24 mouse cellular contexts compared by ENCODE assay signal in the genomic region with DNA sequence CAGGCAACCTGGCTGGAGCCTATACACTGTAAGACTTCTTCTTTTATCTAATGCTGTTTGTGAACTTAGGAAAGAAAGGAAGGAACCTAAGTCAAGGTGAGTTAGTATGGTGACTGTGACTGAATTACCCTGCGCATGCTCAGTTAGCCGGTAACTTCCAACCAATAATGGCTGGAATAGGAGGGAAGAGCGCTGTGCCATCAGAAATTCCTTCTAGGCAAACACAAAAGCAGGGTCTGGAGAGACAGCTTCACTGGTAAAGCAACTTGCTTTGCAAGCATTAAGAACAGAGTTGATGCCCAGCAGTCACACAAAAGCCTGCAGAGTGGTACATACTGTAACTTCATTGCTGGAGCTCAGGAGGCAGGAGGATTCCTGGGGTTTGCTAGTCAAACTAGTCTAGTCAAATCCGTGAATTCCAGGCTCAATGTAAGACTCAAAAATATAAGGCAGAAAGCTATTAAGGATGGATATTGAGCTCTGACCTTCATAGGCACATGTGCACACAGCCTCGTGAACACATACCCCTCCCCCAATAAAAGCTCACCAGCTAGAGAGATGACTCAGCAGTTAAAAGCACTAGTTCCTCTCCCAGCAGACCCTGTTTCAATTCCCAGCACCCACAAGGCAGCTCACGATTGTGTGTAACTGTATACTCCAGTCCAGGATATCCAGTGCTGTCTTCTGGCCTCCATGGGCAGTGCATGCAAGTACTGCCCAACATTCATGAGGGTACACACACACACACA.
"Had no signal": no experiment of that assay in that cellular context is flagged by ENCODE, and none has a peak within 500 bp of the region (broad histone marks: within the 10 kb centered on the region; RNA-seq: fewer than 3 reads in every experiment).

No protein-coding gene starts in this region.

- H3K4me3 ChIP-seq: gastrocnemius, adult 2 months; heart, adult 2 months; heart, embryonic 10.5 days; heart, embryonic 12.5 days; hindbrain, embryonic 10.5 days; hindbrain, embryonic 12.5 days; intestine, embryonic 15.5 days; left cerebral cortex, adult 2 months; limb, embryonic 10.5 days; limb, embryonic 12.5 days; liver, embryonic 13.5 days; liver, embryonic 15.5 days had no signal

- H3K27me3 ChIP-seq: heart, embryonic 12.5 days; hindbrain, embryonic 12.5 days; intestine, embryonic 15.5 days; limb, embryonic 12.5 days; liver, embryonic 13.5 days; liver, embryonic 15.5 days had no signal

- DNase-seq: gastrocnemius, adult 2 months; gastrocnemius, postnatal 10 days; gastrocnemius, postnatal 25 days; heart, adult 2 months; heart, postnatal 10 days; heart, postnatal 4 days; kidney, adult 18-20 months; kidney, postnatal 10 days; kidney, postnatal 25 days; kidney, postnatal 4 days; layer of hippocampus, adult 9-11 months; liver; liver, embryonic 13.5 days had no signal

- H3K4me1 ChIP-seq: intestine, embryonic 15.5 days; liver, embryonic 13.5 days; liver, embryonic 15.5 days had no signal

- H3K9me3 ChIP-seq: heart, embryonic 10.5 days; heart, embryonic 12.5 days; hindbrain, embryonic 10.5 days; hindbrain, embryonic 12.5 days; intestine, embryonic 15.5 days; limb, embryonic 10.5 days; limb, embryonic 12.5 days; liver, embryonic 13.5 days; liver, embryonic 15.5 days had no signal

- H3K9ac ChIP-seq: heart, embryonic 12.5 days; hindbrain, embryonic 12.5 days; hindbrain, embryonic 14.5 days; intestine, embryonic 15.5 days; limb, embryonic 12.5 days; liver, embryonic 13.5 days; liver, embryonic 15.5 days had no signal

- H3K4me2 ChIP-seq: heart, embryonic 12.5 days; hindbrain, embryonic 12.5 days; hindbrain, embryonic 14.5 days; intestine, embryonic 15.5 days; limb, embryonic 12.5 days; liver, embryonic 11.5 days; liver, embryonic 13.5 days; liver, embryonic 15.5 days had no signal

- H3K27ac ChIP-seq: gastrocnemius, adult 2 months; heart, adult 2 months; heart, embryonic 10.5 days; hindbrain, embryonic 10.5 days; hindbrain, embryonic 12.5 days; hindbrain, embryonic 14.5 days; intestine, embryonic 15.5 days; left cerebral cortex, adult 2 months; limb, embryonic 10.5 days; limb, embryonic 12.5 days; liver, embryonic 13.5 days; liver, embryonic 15.5 days had no signal

- H3K36me3 ChIP-seq: heart, embryonic 10.5 days; heart, embryonic 12.5 days; hindbrain, embryonic 10.5 days; hindbrain, embryonic 12.5 days; intestine, embryonic 15.5 days; limb, embryonic 10.5 days; limb, embryonic 12.5 days; liver, embryonic 13.5 days; liver, embryonic 15.5 days had no signal
